Mouse (Mus musculus): ENCODE measurements around the gene Ubxn7.

GRCm38 (mm10) chr16:32437266-32437665 lies 105.2 kb downstream of the Ubxn7 start:
- TF ChIP-seq CTCF (IDR thresholded peaks at IDR 0.05; ENCODE audit: low read depth, low read length) (no peak), POLR2A (IDR thresholded peaks at IDR 0.05; ENCODE audit: extremely low read depth, insufficient read depth, low read length) (no peak)
